Mouse (Mus musculus): ENCODE data around the gene Ap2b1. TPM values are rescaled to one million over a fixed set of nuclear protein-coding genes. Genes with fewer than 3 reads are reported as not detected.
"Not testable (repeated sequence)": the region's sequence is repeated elsewhere in the genome, so short reads cannot be mapped to it uniquely, and the experiment has no call there.

The Ap2b1 gene
- polyA plus RNA-seq, 1 experiment from 2014 or later, result 89.2 TPM

DNA sequence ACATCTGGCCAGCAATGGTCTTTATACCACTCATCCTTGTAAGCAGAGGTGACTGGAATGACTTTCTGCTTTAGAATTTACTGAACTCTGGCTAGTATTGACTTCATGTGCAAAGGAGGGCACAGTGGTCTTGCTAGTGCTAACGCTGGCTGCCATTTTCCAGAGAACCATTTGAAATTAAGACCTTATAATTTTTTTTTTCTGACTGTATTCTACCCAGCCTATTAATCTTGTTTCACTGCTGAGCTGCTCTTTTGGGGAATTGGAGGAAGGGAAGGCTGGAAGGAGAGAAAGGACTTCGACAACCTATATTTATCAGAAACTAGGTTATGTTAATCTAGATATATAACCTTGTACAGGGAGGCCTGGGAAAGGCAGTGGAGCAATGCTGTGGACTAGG, 5.7 kb downstream of the Ap2b1 start:
- H3K4me3 ChIP-seq, result peak overlapping the region; percentile 96; the same call in 1 of the 2 replicates
- no peaks in the 10 kb centered on the region for H3K27me3 ChIP-seq (ENCODE audit: insufficient read depth, poor library complexity, severe bottlenecking)
- WGBS, result 94% methylated on average over 2 of the region's 2 CpGs
- H3K4me1 ChIP-seq (replicated peaks), result peaks cover 26% of the 10 kb centered on the region
- H3K36me3 ChIP-seq, result peaks cover 17% of the 10 kb centered on the region
- H3K9me3 ChIP-seq, result no peaks in the 10 kb centered on the region
- no peak for DNase-seq (ENCODE audit: low spot score)
- no peak overlapping the region for H3K27ac ChIP-seq

DNA sequence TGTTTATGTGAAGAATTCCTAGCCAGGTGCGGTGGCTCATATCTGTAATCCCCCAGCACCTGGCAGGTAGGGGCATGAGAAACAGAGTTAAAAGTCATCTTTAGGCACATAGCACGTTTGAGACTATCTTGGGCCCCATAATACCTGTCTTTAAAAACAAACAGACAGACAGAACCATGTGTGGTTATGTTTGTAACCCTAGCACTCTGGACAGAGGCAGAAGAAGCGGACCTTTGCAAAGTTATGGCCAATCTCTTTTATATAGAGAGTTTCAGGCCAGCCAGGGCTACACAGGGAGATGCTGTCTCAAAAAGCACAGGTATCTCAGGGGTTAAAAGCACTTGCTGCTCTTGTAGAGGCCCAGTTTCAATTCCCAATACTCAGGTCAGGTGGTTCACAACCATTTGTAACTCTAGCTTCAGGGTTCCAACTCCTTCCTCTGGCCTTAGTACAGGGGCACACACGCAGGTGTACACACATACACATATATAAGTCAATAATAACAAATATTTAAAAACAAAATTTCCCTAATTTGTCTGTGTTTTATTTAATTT, 8.0 kb downstream of the Ap2b1 start:
- Histone ChIP-seq H3K4me1 (replicated peaks) (peaks cover 23% of the 10 kb centered on the region), H3K27ac (no peak overlapping the region), H3K9me3 (no peaks in the 10 kb centered on the region), H3K4me3 (no peak overlapping the region), H3K27me3 (ENCODE audit: insufficient read depth, poor library complexity, severe bottlenecking) (no peaks in the 10 kb centered on the region), H3K36me3 (peaks cover 28% of the 10 kb centered on the region)
- no peak for DNase-seq (ENCODE audit: low spot score)
- 80% methylated on average over 4 of the region's 4 CpGs for WGBS

DNA sequence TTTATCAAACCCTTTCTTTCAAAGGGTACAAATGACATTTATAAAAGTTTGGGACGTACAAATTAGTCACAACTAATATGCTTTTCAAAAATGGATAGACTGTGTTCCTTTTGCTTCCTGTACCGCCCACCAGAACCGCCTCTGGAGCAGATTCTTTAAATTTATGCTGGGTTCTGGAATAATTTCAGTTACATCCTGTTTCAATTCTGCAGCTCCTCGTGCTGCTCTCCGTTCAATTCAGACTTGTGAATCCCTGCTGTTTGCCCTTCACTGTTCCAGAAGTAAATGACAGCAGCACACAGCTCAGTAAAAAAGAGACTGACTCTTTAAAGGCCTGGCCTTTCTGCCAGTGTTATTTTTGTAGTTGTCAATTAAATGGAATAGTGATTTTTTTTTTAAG, 13.6 kb downstream of the Ap2b1 start:
- DNase-seq (ENCODE audit: low spot score), result no peak
- Histone ChIP-seq H3K36me3 (peaks cover 63% of the 10 kb centered on the region), H3K27ac (no peak overlapping the region), H3K27me3 (ENCODE audit: insufficient read depth, poor library complexity, severe bottlenecking) (no peaks in the 10 kb centered on the region), H3K4me1 (replicated peaks) (no peaks in the 10 kb centered on the region), H3K4me3 (no peak overlapping the region), H3K9me3 (no peaks in the 10 kb centered on the region)
- 79% methylated on average over 5 of the region's 5 CpGs for WGBS

DNA sequence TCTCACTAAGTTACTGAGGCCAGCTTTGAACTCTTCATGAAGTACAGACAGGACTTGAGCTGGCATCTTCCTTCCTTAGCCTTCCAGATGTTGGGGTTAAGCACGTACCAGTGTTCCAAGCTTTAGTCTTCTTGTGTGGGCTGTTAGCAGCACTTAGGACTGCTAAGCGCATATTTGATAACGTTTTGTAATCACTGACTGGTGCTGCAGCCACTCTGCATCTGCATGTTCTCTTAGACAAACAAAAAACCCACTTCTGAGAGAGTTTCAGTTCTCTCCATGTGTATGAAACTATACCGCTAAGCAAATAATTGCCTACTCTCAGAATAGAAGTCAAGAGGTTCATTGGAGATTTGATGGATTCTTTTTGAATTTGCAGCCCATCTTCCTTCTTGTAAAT, 20.2 kb downstream of the Ap2b1 start:
- H3K4me3 ChIP-seq, result no peak overlapping the region
- H3K36me3 ChIP-seq, result peaks cover 94% of the 10 kb centered on the region
- whole genome bisulfite sequencing, result 92% methylated on average over 4 of the region's 4 CpGs
- no peaks in the 10 kb centered on the region for H3K4me1 ChIP-seq (replicated peaks)
- H3K9me3 ChIP-seq, result no peaks in the 10 kb centered on the region
- H3K27ac ChIP-seq, result no peak overlapping the region
- no peak for DNase-seq (ENCODE audit: low spot score)
- H3K27me3 ChIP-seq (ENCODE audit: insufficient read depth, poor library complexity, severe bottlenecking), result no peaks in the 10 kb centered on the region

DNA sequence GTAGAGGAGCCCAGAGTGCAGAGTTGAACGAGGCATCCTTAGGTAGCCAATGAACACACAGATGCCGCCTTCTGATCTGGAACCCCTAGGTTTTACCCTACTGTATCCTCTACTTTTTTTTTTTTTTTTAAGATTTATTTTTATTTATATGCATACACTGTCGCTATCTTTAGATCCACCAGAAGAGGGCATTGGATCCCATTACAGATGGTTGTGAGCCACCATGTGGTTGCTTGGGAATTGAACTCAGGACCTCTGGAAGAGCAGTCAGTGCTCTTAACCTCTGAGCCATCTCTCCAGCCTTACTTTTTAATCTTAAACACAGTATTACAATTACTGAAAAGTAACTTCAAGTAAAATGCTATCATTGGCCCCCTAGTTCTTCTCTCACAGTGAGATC, 27.9 kb downstream of the Ap2b1 start:
- 92% methylated on average over 3 of the region's 3 CpGs for WGBS
- not testable (repeated sequence) for H3K27me3 ChIP-seq (ENCODE audit: insufficient read depth, poor library complexity, severe bottlenecking); DNase-seq (ENCODE audit: low spot score); H3K4me1 ChIP-seq (replicated peaks); H3K27ac ChIP-seq; H3K4me3 ChIP-seq; H3K9me3 ChIP-seq
- H3K36me3 ChIP-seq, result peaks cover 83% of the 10 kb centered on the region

DNA sequence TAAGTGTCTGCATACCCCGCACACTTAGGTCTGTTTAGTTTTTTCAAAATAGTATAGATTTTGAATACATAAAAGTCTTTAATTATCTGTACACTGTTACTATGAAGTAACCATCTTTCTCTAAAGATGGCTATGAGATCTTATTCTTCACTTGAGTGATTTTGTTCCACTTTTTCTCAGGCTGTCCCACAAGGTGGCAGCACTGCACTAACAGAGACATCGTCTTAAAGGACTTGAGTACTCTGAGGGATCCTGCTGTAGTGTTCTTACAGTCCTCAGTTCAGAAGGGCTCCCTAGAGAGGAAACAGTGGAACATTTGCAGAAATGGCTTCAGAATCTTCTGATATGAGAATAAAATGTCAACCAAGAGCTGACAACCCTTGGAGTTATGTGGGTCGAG, 28.6 kb downstream of the Ap2b1 start:
- no peak overlapping the region for H3K4me3 ChIP-seq
- no peaks in the 10 kb centered on the region for H3K4me1 ChIP-seq (replicated peaks)
- H3K9me3 ChIP-seq, result no peaks in the 10 kb centered on the region
- H3K27ac ChIP-seq, result no peak overlapping the region
- no peaks in the 10 kb centered on the region for H3K27me3 ChIP-seq (ENCODE audit: insufficient read depth, poor library complexity, severe bottlenecking)
- H3K36me3 ChIP-seq, result peaks cover 75% of the 10 kb centered on the region
- peak; percentile 43 for DNase-seq (ENCODE audit: low spot score)
- 61% methylated on average over 3 of the region's 3 CpGs for WGBS

DNA sequence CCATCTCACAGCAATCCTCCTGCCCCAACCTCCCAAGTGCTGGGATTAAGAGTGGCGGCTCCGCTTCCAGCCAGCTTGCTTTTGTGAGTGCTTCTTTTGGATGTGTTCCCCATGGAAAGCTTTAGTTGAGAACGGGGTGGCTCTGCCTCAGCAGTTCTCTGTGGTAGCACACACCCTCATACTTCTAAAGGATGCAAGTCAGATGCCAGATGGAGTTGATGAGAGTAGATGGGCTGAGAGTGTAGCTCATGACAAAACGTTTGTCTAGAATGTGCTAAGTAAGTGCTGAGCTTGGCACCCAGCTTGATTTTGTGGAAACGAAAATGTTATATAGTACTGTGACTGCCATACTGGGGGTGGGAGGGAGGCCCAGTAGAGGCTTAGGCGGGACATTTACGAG, 37.0 kb downstream of the Ap2b1 start:
- no peak for DNase-seq (ENCODE audit: low spot score)

DNA sequence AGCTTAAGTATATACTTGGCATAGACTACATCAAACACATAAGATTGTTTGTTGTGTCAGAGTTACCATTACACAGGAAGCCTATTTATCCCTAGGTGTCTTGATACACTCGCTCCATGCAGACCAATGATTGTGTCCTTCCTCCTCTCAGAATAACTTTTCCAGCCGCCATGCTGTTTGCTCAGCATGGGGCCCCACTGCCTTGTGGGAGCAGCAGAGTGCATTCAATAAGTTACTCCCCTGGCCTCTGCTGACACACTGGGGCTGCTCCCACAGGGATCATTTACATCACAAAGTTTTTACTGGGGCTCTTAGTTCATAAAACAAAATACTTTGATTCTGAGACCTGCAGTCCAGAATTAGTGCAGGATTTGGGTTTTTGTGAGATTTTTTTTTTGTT, 40.9 kb downstream of the Ap2b1 start:
- Histone ChIP-seq H3K4me1 (replicated peaks) (no peaks in the 10 kb centered on the region), H3K27ac (no peak overlapping the region), H3K36me3 (peaks cover 97% of the 10 kb centered on the region), H3K27me3 (ENCODE audit: insufficient read depth, poor library complexity, severe bottlenecking) (no peaks in the 10 kb centered on the region), H3K4me3 (no peak overlapping the region), H3K9me3 (no peaks in the 10 kb centered on the region)
- 33% methylated on average over 2 of the region's 2 CpGs for WGBS
- no peak for DNase-seq (ENCODE audit: low spot score)

More for the DNA sequence above, 37.0 kb downstream of the Ap2b1 start:
- no peak overlapping the region for H3K27ac ChIP-seq
- no peaks in the 10 kb centered on the region for H3K9me3 ChIP-seq
- H3K4me3 ChIP-seq, result no peak overlapping the region
- peaks cover 84% of the 10 kb centered on the region for H3K36me3 ChIP-seq
- no peaks in the 10 kb centered on the region for H3K27me3 ChIP-seq (ENCODE audit: insufficient read depth, poor library complexity, severe bottlenecking)
- H3K4me1 ChIP-seq (replicated peaks), result no peaks in the 10 kb centered on the region
- 92% methylated on average over 7 of the region's 7 CpGs for WGBS

DNA sequence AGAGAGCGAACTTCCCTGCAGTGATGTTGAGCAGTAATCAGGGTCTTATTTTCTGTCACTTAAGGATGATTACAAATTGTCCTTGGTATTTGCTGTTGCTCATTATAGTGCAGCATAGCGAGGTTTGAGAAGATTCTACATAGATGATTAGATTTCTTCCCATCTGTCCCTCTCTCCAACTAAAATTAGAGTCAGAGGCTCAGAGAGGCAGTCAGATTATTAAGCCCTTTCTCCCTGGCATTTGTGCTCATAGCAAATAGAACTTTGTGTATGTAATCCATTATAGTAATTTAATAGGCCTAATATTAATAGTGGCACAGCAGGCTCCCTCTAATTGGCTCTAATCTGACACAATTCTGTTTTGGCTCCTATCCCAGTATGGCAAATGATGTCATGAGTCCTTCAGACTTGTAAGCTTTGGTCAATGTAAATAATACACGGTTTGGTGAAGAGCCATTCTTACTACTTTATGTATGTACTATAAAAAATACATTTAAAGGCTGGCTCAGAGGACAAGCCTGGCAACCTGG, 43.0 kb downstream of the Ap2b1 start:
- no peak overlapping the region for H3K4me3 ChIP-seq
- DNase-seq (ENCODE audit: low spot score), result no peak
- no peaks in the 10 kb centered on the region for H3K9me3 ChIP-seq
- no peaks in the 10 kb centered on the region for H3K27me3 ChIP-seq (ENCODE audit: insufficient read depth, poor library complexity, severe bottlenecking)
- H3K36me3 ChIP-seq, result peaks cover 97% of the 10 kb centered on the region
- no peaks in the 10 kb centered on the region for H3K4me1 ChIP-seq (replicated peaks)
- H3K27ac ChIP-seq, result no peak overlapping the region
- WGBS, result 93% methylated on average over 3 of the region's 3 CpGs

DNA sequence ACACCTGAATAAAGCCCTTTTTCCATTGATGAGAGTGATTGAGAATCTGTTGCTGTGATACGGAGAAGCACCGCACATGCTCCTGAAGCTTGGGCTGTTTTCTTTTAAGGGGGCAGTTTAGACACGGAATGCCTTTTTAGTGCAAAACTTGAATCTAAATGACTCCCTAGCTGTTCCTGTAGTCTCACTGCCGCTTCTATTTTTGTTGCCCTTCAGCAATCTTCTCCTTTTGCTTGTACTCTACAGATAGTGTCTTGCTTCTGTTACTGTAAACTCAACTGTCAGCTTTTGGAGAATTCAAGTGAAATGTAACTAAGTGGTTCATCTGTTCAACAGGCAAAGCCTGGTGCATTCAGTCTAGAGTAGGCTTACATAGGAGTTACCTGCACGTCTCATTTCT, 56.6 kb downstream of the Ap2b1 start:
- no peaks in the 10 kb centered on the region for H3K27me3 ChIP-seq (ENCODE audit: insufficient read depth, poor library complexity, severe bottlenecking)
- no peaks in the 10 kb centered on the region for H3K4me1 ChIP-seq (replicated peaks)
- no peak for DNase-seq (ENCODE audit: low spot score)
- H3K27ac ChIP-seq, result no peak overlapping the region
- peaks cover 53% of the 10 kb centered on the region for H3K36me3 ChIP-seq
- 89% methylated on average over 5 of the region's 5 CpGs for WGBS
- H3K4me3 ChIP-seq, result no peak overlapping the region
- H3K9me3 ChIP-seq, result no peaks in the 10 kb centered on the region

DNA sequence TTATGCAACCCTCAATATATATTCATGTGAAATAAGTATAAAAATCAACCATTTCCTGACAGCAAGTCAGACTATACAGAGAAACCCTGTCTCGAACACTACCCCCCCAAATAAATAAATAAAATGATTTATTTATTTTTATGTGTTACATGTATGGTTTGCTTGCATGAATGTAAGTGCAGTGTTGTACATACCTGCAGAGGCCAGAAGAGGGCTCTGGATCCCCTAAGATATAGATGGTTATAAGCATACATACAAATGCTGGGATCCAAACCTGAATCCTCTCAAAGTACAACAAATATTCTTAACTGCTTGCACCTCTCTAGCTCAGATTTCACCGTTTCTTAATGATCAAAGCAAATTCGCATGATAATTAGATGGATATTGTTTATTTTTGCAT, 58.6 kb downstream of the Ap2b1 start:
- 73% methylated on average over 3 of the region's 3 CpGs for WGBS
- Histone ChIP-seq H3K27me3 (ENCODE audit: insufficient read depth, poor library complexity, severe bottlenecking) (no peaks in the 10 kb centered on the region), H3K4me3 (no peak overlapping the region), H3K9me3 (no peaks in the 10 kb centered on the region), H3K4me1 (replicated peaks) (no peaks in the 10 kb centered on the region), H3K36me3 (peaks cover 37% of the 10 kb centered on the region), H3K27ac (no peak overlapping the region)
- peak; percentile 7 for DNase-seq (ENCODE audit: low spot score)

DNA sequence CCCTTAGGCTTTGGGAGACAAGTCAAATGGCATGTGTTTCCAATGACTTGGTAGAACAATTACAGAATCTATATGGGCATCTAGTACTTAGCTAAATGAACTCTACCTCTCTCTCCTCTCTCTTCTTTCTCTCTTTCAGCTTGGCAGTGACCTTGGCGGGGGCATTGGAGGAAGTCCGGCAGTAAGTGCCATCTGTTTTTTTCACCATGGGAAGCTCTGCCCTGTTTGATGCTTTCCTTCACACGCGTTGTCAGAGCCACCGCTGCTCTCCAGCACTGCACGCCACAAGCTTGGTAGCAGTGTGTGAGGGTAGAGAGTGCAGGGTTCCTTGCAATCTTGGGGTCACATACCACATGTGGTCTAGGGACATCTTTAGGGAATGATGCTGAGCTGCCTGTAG, 65.8 kb downstream of the Ap2b1 start:
- Histone ChIP-seq H3K9me3 (no peaks in the 10 kb centered on the region), H3K27me3 (ENCODE audit: insufficient read depth, poor library complexity, severe bottlenecking) (no peaks in the 10 kb centered on the region), H3K4me3 (no peak overlapping the region), H3K36me3 (peaks cover 61% of the 10 kb centered on the region), H3K4me1 (replicated peaks) (no peaks in the 10 kb centered on the region), H3K27ac (no peak overlapping the region)
- DNase-seq (ENCODE audit: low spot score), result no peak
- 96% methylated on average over 6 of the region's 6 CpGs for WGBS

DNA sequence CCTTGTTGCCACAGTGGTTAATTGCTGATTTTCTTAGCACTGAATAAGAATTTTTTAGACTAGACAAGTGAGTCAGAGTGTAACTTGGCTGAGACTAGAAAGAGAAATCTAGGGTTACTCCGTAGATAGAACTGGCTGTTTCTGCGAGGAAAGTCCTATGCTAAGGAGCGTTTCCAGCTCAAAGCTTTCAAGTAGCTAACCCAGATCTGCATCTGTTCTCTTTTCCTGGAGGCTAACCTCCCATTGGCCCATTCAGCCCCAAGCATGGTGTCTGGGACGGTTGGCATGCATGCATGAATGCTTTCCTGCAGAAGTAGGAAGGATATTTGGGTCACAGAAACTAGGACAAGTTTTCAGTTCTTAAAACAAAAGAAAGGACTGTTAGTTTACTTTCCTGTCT, 72.4 kb downstream of the Ap2b1 start:
- 85% methylated on average over 4 of the region's 4 CpGs for WGBS
- Histone ChIP-seq H3K27ac (no peak overlapping the region), H3K9me3 (no peaks in the 10 kb centered on the region), H3K27me3 (ENCODE audit: insufficient read depth, poor library complexity, severe bottlenecking) (no peaks in the 10 kb centered on the region), H3K36me3 (peaks cover 97% of the 10 kb centered on the region), H3K4me3 (no peak overlapping the region), H3K4me1 (replicated peaks) (no peaks in the 10 kb centered on the region)
- no peak for DNase-seq (ENCODE audit: low spot score)
